In genomic region chr15:79110528-79110927, GRCm38 (mm10) we compare ENCODE assay signal across 9 mouse cellular contexts. TPM values are rescaled to one million over a fixed set of nuclear protein-coding genes. Genes with fewer than 3 reads are reported as not detected.
DNase-seq lines count a peak whose midpoint lies in the region; ATAC-seq lines count a peak whose summit lies in the region.
"Had no signal": no experiment of that assay in that cellular context is flagged by ENCODE, and none has a peak within 500 bp of the region (broad histone marks: within the 10 kb centered on the region; RNA-seq: fewer than 3 reads in every experiment).

No protein-coding gene starts in this region.

- no peak overlapping the region for H3K27ac ChIP-seq in forebrain, embryonic 15.5 days (replicated peaks)
- no peak overlapping the region for H3K27ac ChIP-seq in liver, embryonic 13.5 days

- peak overlapping the region; percentile 98 for H3K4me2 ChIP-seq in forebrain, embryonic 15.5 days (replicated peaks)
- H3K4me2 ChIP-seq in liver, embryonic 13.5 days, result peak overlapping the region; percentile 99

- H3K27me3 ChIP-seq in forebrain, embryonic 15.5 days, result no peaks in the 10 kb centered on the region
- H3K27me3 ChIP-seq in liver, embryonic 13.5 days, result peaks cover 14% of the 10 kb centered on the region

- H3K4me1 ChIP-seq in forebrain, embryonic 15.5 days, result peaks cover 34% of the 10 kb centered on the region
- H3K4me1 ChIP-seq in liver, embryonic 13.5 days (replicated peaks), result peaks cover 46% of the 10 kb centered on the region

- ATAC-seq in forebrain, embryonic 15.5 days (replicated peaks), result no peak
- no peak for ATAC-seq in liver, embryonic 13.5 days (ENCODE audit: low read depth)

- 65% methylated on average over 2 of the region's 2 CpGs for WGBS in forebrain, embryonic 15.5 days
- WGBS in liver, embryonic 13.5 days (ENCODE audit: insufficient replicate concordance), result 74% methylated on average over 2 of the region's 2 CpGs

- peak overlapping the region; percentile 97 for H3K4me3 ChIP-seq in forebrain, embryonic 15.5 days
- H3K4me3 ChIP-seq in liver, embryonic 13.5 days (replicated peaks), result 0 out of 2 replicates have a peak overlapping the region, but pooled peaks have one; percentile 77

- DNase-seq in heart, adult 11 months, result peak; percentile 89
- DNase-seq in heart, adult 8-10 months (ENCODE audit: low spot score), result no peak
- DNase-seq in 416B (ENCODE audit: low read depth) (peak; percentile 36), adipocyte (ENCODE audit: low spot score) (no peak)
- DNase-seq in liver, embryonic 13.5 days, result no peak
- DNase-seq in right cerebral cortex, adult 2 months (ENCODE audit: low spot score in 2 of 2), result no peak
- no peak for DNase-seq in ovary, postnatal 10 days (ENCODE audit: low spot score)
- DNase-seq: right cerebral cortex, postnatal 25 days had no signal

- H3K9ac ChIP-seq in forebrain, embryonic 15.5 days (replicated peaks), result peak overlapping the region; percentile 94
- H3K9ac ChIP-seq in liver, embryonic 13.5 days, result 0 out of 2 replicates have a peak overlapping the region, but pooled peaks have one; percentile 11

- peaks cover 6% of the 10 kb centered on the region for H3K36me3 ChIP-seq in forebrain, embryonic 15.5 days
- peaks cover 8% of the 10 kb centered on the region; the same call in 1 of the 2 replicates for H3K36me3 ChIP-seq in liver, embryonic 13.5 days

- no peaks in the 10 kb centered on the region for H3K9me3 ChIP-seq in forebrain, embryonic 15.5 days
- H3K9me3 ChIP-seq in liver, embryonic 13.5 days (replicated peaks), result no peaks in the 10 kb centered on the region

RNA-seq across cellular contexts. Expression of gene Micall1, which starts 1.8 kb away (rescaled TPM):
- total RNA-seq in heart, adult 8-10 months (2022), result 10 to 100 TPM; 41.2 to 42.2 (median 41.5) TPM
- polyA plus RNA-seq in forebrain, embryonic 15.5 days (2015; fragmentation: Nextera tagmentation; extraction: Ambion mirVana), result 8.0 and 9.7 TPM in 2 replicates
- polyA plus RNA-seq in liver, embryonic 13.5 days (2015; fragmentation: Nextera tagmentation; extraction: Ambion mirVana), result 1.0 and 1.2 TPM in 2 replicates

RNA-seq across cellular contexts. Expression of gene Polr2f, which starts 30.3 kb away (rescaled TPM):
- total RNA-seq in heart, adult 8-10 months (2022), result 100 to 1,000 TPM; 124 to 149 (median 135) TPM
- 293 and 308 TPM in 2 replicates for polyA plus RNA-seq in forebrain, embryonic 15.5 days (2015; fragmentation: Nextera tagmentation; extraction: Ambion mirVana)
- 233 and 235 TPM in 2 replicates for polyA plus RNA-seq in liver, embryonic 13.5 days (2015; fragmentation: Nextera tagmentation; extraction: Ambion mirVana)

RNA-seq across cellular contexts. Expression of gene 1700088E04Rik, which starts 30.5 kb away (rescaled TPM):
- total RNA-seq in heart, adult 8-10 months (2022), result 1 to 10 TPM; 1.6 to 2.7 (median 2.4) TPM
- 11.9 and 16.8 TPM in 2 replicates for polyA plus RNA-seq in forebrain, embryonic 15.5 days (2015; fragmentation: Nextera tagmentation; extraction: Ambion mirVana)
- 0.61 and 0.74 TPM in 2 replicates for polyA plus RNA-seq in liver, embryonic 13.5 days (2015; fragmentation: Nextera tagmentation; extraction: Ambion mirVana)

RNA-seq across cellular contexts. Expression of gene Eif3l, which starts 35.5 kb away (rescaled TPM):
- 10 to 100 TPM; 70.2 to 76.0 (median 74.9) TPM for total RNA-seq in heart, adult 8-10 months (2022)
- 192 and 195 TPM in 2 replicates for polyA plus RNA-seq in forebrain, embryonic 15.5 days (2015; fragmentation: Nextera tagmentation; extraction: Ambion mirVana)
- polyA plus RNA-seq in liver, embryonic 13.5 days (2015; fragmentation: Nextera tagmentation; extraction: Ambion mirVana), result 171 and 185 TPM in 2 replicates

RNA-seq across cellular contexts. Expression of gene Ankrd54, which starts 47.8 kb away (rescaled TPM):
- total RNA-seq in heart, adult 8-10 months (2022), result 1 to 10 TPM; 6.3 to 8.0 (median 7.6) TPM
- polyA plus RNA-seq in forebrain, embryonic 15.5 days (2015; fragmentation: Nextera tagmentation; extraction: Ambion mirVana), result 61.6 and 65.5 TPM in 2 replicates
- polyA plus RNA-seq in liver, embryonic 13.5 days (2015; fragmentation: Nextera tagmentation; extraction: Ambion mirVana), result 47.9 and 49.6 TPM in 2 replicates

Comparison
In these comparisons a context has a peak if more than half of its experiments do, and no peak if none do; other contexts are left out.
1. DNase-seq: peak in heart, adult 11 months (single experiment) and 416B (single experiment); none in heart, adult 8-10 months (single experiment), liver, embryonic 13.5 days (single experiment), right cerebral cortex, adult 2 months (0 of 2), adipocyte (single experiment) and ovary, postnatal 10 days (single experiment).